Mouse (Mus musculus) embryonic fibroblast, embryonic 13.5 days (primary cell): ENCODE data around the gene Gcc2.
"Not testable (repeated sequence)": the region's sequence is repeated elsewhere in the genome, so short reads cannot be mapped to it uniquely, and the experiment has no call there.

Experiments
- CTCF ChIP-seq: IDR thresholded peaks from 2 replicates; pipeline ENCODE4 v1.5.1; 2011; ENCODE audit warnings: mild to moderate bottlenecking, control low read depth, low read length, moderate library complexity, borderline replicate concordance; ENCODE audit not compliant: insufficient read depth
- POLR2A ChIP-seq: IDR thresholded peaks from 2 replicates; pipeline ENCODE4 v1.6.1; 2011; ENCODE audit warnings: low read depth, mild to moderate bottlenecking, control low read depth, low read length, moderate library complexity

GRCm38 (mm10) chr10:58234985-58235384, 20.3 kb upstream of the Gcc2 start:
- TF ChIP-seq POLR2A, CTCF: not testable (repeated sequence)
